Comparison of ENCODE assay signal across 24 mouse cellular contexts in the genomic region with DNA sequence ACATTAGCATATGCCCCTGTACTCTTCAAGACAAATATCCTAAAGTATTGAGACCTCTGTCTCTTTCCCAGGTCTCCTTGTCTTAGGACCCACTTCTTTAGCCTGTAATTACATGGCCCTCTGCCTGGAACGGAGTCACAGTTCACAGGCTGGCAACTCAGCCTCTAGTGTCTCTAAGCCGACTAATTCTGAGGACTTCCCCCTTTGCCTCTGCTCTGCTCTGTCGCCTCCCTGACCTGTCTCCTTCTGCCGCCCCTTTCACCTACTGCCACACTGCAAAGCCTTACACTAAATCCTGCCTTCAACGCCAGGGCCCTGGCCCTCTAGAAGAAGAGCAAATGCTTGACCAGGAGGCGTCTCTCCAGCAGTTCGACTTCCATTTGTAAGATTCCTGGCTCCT. TPM values are rescaled to one million over a fixed set of nuclear protein-coding genes. Genes with fewer than 3 reads are reported as not detected.
A peak's percentile ranks its signal among the peaks of the same experiment; 100 is the strongest.
DNase-seq lines count a peak whose midpoint lies in the region; ATAC-seq and TF ChIP-seq lines count a peak whose summit lies in the region.
"Had no signal": no experiment of that assay in that cellular context is flagged by ENCODE, and none has a peak within 500 bp of the region (broad histone marks: within the 10 kb centered on the region; RNA-seq: fewer than 3 reads in every experiment).

No protein-coding gene starts in this region.

- no peak for TF ChIP-seq CTCF in midbrain, postnatal 0 days (IDR thresholded peaks at IDR 0.05)

- 0 out of 2 replicates have a peak overlapping the region, but pooled peaks have one; percentile 12 for H3K9ac ChIP-seq in forebrain, embryonic 12.5 days
- no peak overlapping the region for H3K9ac ChIP-seq in forebrain, embryonic 16.5 days (replicated peaks; ENCODE audit: low read depth, low read length)
- H3K9ac ChIP-seq in kidney, embryonic 15.5 days: no peak overlapping the region
- no peak overlapping the region; the same call in 1 of the 2 replicates for H3K9ac ChIP-seq in midbrain, embryonic 16.5 days (ENCODE audit: low read depth, low read length)
- no peak overlapping the region for H3K9ac ChIP-seq in midbrain, postnatal 0 days (replicated peaks; ENCODE audit: low read length, poor library complexity, severe bottlenecking)
- H3K9ac ChIP-seq: embryonic facial prominence, embryonic 12.5 days; heart, embryonic 15.5 days; lung, embryonic 14.5 days; midbrain, embryonic 12.5 days; neural tube, embryonic 15.5 days had no signal

- no peaks in the 10 kb centered on the region for H3K9me3 ChIP-seq in forebrain, embryonic 12.5 days
- H3K9me3 ChIP-seq in forebrain, embryonic 16.5 days (ENCODE audit: control insufficient read depth, low read length): no peaks in the 10 kb centered on the region
- H3K9me3 ChIP-seq in kidney, embryonic 15.5 days (replicated peaks): no peaks in the 10 kb centered on the region
- H3K9me3 ChIP-seq in midbrain, embryonic 16.5 days (replicated peaks; ENCODE audit: control insufficient read depth, low read length, poor library complexity, severe bottlenecking): no peaks in the 10 kb centered on the region
- H3K9me3 ChIP-seq in midbrain, postnatal 0 days (ENCODE audit: low read length): no peaks in the 10 kb centered on the region
- H3K9me3 ChIP-seq: heart, embryonic 15.5 days; limb, embryonic 10.5 days; midbrain, embryonic 12.5 days; neural tube, embryonic 15.5 days had no signal

- 39% methylated on average over 7 of the region's 7 CpGs for WGBS in forebrain, embryonic 12.5 days
- WGBS in forebrain, embryonic 16.5 days: 28% methylated on average over 7 of the region's 7 CpGs
- 29% methylated on average over 7 of the region's 7 CpGs for WGBS in kidney, embryonic 15.5 days
- 38% methylated on average over 7 of the region's 7 CpGs for WGBS in midbrain, embryonic 16.5 days
- 24% methylated on average over 7 of the region's 7 CpGs for WGBS in midbrain, postnatal 0 days

- 0 out of 2 replicates have a peak, but pooled peaks cover 4% of the 10 kb centered on the region for H3K27me3 ChIP-seq in forebrain, embryonic 12.5 days
- H3K27me3 ChIP-seq in forebrain, embryonic 16.5 days (replicated peaks; ENCODE audit: control insufficient read depth, insufficient read depth, low read length): no peaks in the 10 kb centered on the region
- peaks cover under 1% of the 10 kb centered on the region; the same call in 1 of the 2 replicates for H3K27me3 ChIP-seq in kidney, embryonic 15.5 days
- no peaks in the 10 kb centered on the region for H3K27me3 ChIP-seq in midbrain, embryonic 16.5 days (ENCODE audit: control insufficient read depth, insufficient read depth, low read depth, low read length)
- no peaks in the 10 kb centered on the region for H3K27me3 ChIP-seq in midbrain, postnatal 0 days (ENCODE audit: insufficient read depth, low read length)
- H3K27me3 ChIP-seq in splenic B cell, adult 2 months (ENCODE audit: control insufficient read depth, insufficient read depth, low read length, poor library complexity, severe bottlenecking): no peaks in the 10 kb centered on the region
- H3K27me3 ChIP-seq: embryonic facial prominence, embryonic 12.5 days; midbrain, embryonic 12.5 days; neural tube, embryonic 15.5 days had no signal

- H3K4me1 ChIP-seq in forebrain, embryonic 12.5 days: peaks cover 8% of the 10 kb centered on the region
- peaks cover 3% of the 10 kb centered on the region for H3K4me1 ChIP-seq in forebrain, embryonic 16.5 days (replicated peaks; ENCODE audit: control insufficient read depth, insufficient read depth, low read length)
- H3K4me1 ChIP-seq in kidney, embryonic 15.5 days: peaks cover 7% of the 10 kb centered on the region; the same call in 1 of the 2 replicates
- peaks cover 4% of the 10 kb centered on the region; the same call in 1 of the 2 replicates for H3K4me1 ChIP-seq in midbrain, embryonic 16.5 days (ENCODE audit: control insufficient read depth, insufficient read depth, low read length)
- H3K4me1 ChIP-seq in midbrain, postnatal 0 days (ENCODE audit: insufficient read depth, low read length): no peaks in the 10 kb centered on the region
- H3K4me1 ChIP-seq: embryonic facial prominence, embryonic 12.5 days; heart, embryonic 15.5 days; limb, embryonic 10.5 days had no signal

- H3K4me3 ChIP-seq in forebrain, embryonic 12.5 days (replicated peaks): no peak overlapping the region
- H3K4me3 ChIP-seq in forebrain, embryonic 16.5 days (replicated peaks; ENCODE audit: low read length): no peak overlapping the region
- no peak overlapping the region for H3K4me3 ChIP-seq in kidney, embryonic 15.5 days (replicated peaks)
- no peak overlapping the region for H3K4me3 ChIP-seq in midbrain, embryonic 16.5 days (ENCODE audit: low read depth, low read length)
- H3K4me3 ChIP-seq in midbrain, postnatal 0 days (ENCODE audit: low read depth, low read length): no peak overlapping the region
- H3K4me3 ChIP-seq: embryonic facial prominence, embryonic 12.5 days; heart, embryonic 15.5 days; limb, embryonic 10.5 days; midbrain, embryonic 12.5 days; myocyte; neural tube, embryonic 15.5 days had no signal

- H3K36me3 ChIP-seq in forebrain, embryonic 12.5 days (replicated peaks): no peaks in the 10 kb centered on the region
- H3K36me3 ChIP-seq in forebrain, embryonic 16.5 days (ENCODE audit: control insufficient read depth, insufficient read depth): no peaks in the 10 kb centered on the region
- no peaks in the 10 kb centered on the region for H3K36me3 ChIP-seq in kidney, embryonic 15.5 days
- H3K36me3 ChIP-seq in midbrain, embryonic 16.5 days (ENCODE audit: control insufficient read depth, insufficient read depth, low read length): no peaks in the 10 kb centered on the region
- no peaks in the 10 kb centered on the region for H3K36me3 ChIP-seq in midbrain, postnatal 0 days (ENCODE audit: insufficient read depth, low read length)
- no peaks in the 10 kb centered on the region for H3K36me3 ChIP-seq in splenic B cell, adult 2 months (ENCODE audit: control insufficient read depth, insufficient read depth, low read length, poor library complexity, severe bottlenecking)
- H3K36me3 ChIP-seq: embryonic facial prominence, embryonic 12.5 days; heart, embryonic 15.5 days; limb, embryonic 10.5 days; midbrain, embryonic 12.5 days; neural tube, embryonic 15.5 days had no signal

- H3K4me2 ChIP-seq in forebrain, embryonic 12.5 days: no peak overlapping the region
- no peak overlapping the region for H3K4me2 ChIP-seq in forebrain, embryonic 16.5 days (ENCODE audit: low read length)
- no peak overlapping the region for H3K4me2 ChIP-seq in kidney, embryonic 15.5 days
- no peak overlapping the region for H3K4me2 ChIP-seq in midbrain, embryonic 16.5 days (ENCODE audit: low read length)
- no peak overlapping the region for H3K4me2 ChIP-seq in midbrain, postnatal 0 days (ENCODE audit: low read depth, low read length, poor library complexity, severe bottlenecking)
- H3K4me2 ChIP-seq: embryonic facial prominence, embryonic 12.5 days; heart, embryonic 15.5 days; liver, embryonic 11.5 days; lung, embryonic 14.5 days; midbrain, embryonic 12.5 days; neural tube, embryonic 15.5 days had no signal

- DNase-seq in kidney, adult 18-20 months: no peak
- no peak for DNase-seq in midbrain, postnatal 0 days (ENCODE audit: low spot score)
- peak; percentile 47 for DNase-seq in splenic B cell, adult 2 months (ENCODE audit: low read depth, low spot score)
- DNase-seq in thymus, postnatal 36 days: no peak
- DNase-seq: adrenal gland, postnatal 10 days; heart, adult 18-20 months; lung, embryonic 14.5 days; lung, postnatal 4 days; right cerebral cortex, postnatal 4 days had no signal

- no peak for ATAC-seq in forebrain, embryonic 12.5 days (ENCODE audit: low FRiP score)
- no peak for ATAC-seq in forebrain, embryonic 16.5 days
- ATAC-seq in kidney, embryonic 15.5 days (replicated peaks; ENCODE audit: low FRiP score): 0 out of 2 replicates have a peak, but pooled peaks have one; percentile 38
- ATAC-seq in midbrain, embryonic 16.5 days: no peak
- no peak for ATAC-seq in midbrain, postnatal 0 days (ENCODE audit: low FRiP score)
- ATAC-seq: CD4-positive, CD25-positive, alpha-beta regulatory T cell, adult 4 months; intestine, embryonic 16.5 days had no signal

- H3K27ac ChIP-seq in forebrain, embryonic 12.5 days: no peak overlapping the region
- H3K27ac ChIP-seq in forebrain, embryonic 16.5 days (ENCODE audit: low read length): no peak overlapping the region
- H3K27ac ChIP-seq in kidney, embryonic 15.5 days: peak overlapping the region; percentile 43
- 0 out of 2 replicates have a peak overlapping the region, but pooled peaks have one; percentile 28 for H3K27ac ChIP-seq in midbrain, embryonic 16.5 days (ENCODE audit: low read length)
- no peak overlapping the region for H3K27ac ChIP-seq in midbrain, postnatal 0 days (ENCODE audit: low read depth, low read length)
- H3K27ac ChIP-seq: embryonic facial prominence, embryonic 12.5 days; heart, embryonic 15.5 days; limb, embryonic 10.5 days; midbrain, embryonic 12.5 days; neural tube, embryonic 15.5 days had no signal

RNA-seq across cellular contexts. Expression of gene Slc22a12, which starts 0.7 kb away (rescaled TPM):
- polyA plus RNA-seq in forebrain, embryonic 12.5 days (2016; fragmentation: Nextera tagmentation; extraction: Ambion mirVana): not detected in 2 replicates
- not detected in 2 replicates for polyA plus RNA-seq in forebrain, embryonic 16.5 days (2015; fragmentation: Nextera tagmentation; extraction: Ambion mirVana)
- 14.1 and 16.3 TPM in 2 replicates for polyA plus RNA-seq in kidney, embryonic 15.5 days (2015; fragmentation: Nextera tagmentation; extraction: Ambion mirVana)
- 0.11 TPM in 1 of 2 replicates, not detected in the other for polyA plus RNA-seq in midbrain, embryonic 16.5 days (2015; fragmentation: Nextera tagmentation; extraction: Ambion mirVana)
- 0.71 TPM in 1 of 2 replicates, not detected in the other for total RNA-seq in midbrain, postnatal 0 days (2014; rRNA removed)
- polyA plus RNA-seq in midbrain, postnatal 0 days (2015; fragmentation: Nextera tagmentation; extraction: Ambion mirVana): 0.45 and 0.57 TPM in 2 replicates
- total RNA-seq: adrenal gland, postnatal 10 days; gastrocnemius, adult 8-10 months; hematopoietic stem cell, adult 5-6 weeks had no signal
- polyA plus RNA-seq: CD4-positive, CD25-positive, alpha-beta regulatory T cell, adult 4 months; embryonic facial prominence, embryonic 12.5 days; heart, embryonic 15.5 days; intestine, embryonic 16.5 days; limb, embryonic 10.5 days; liver, embryonic 11.5 days; lung, embryonic 14.5 days; midbrain, embryonic 12.5 days; myocyte had no signal

Comparison
In these comparisons a context has a peak if more than half of its experiments do, and no peak if none do; other contexts are left out.
1. H3K27ac ChIP-seq: peak in kidney, embryonic 15.5 days (single experiment) and midbrain, embryonic 16.5 days (single experiment); none in forebrain, embryonic 12.5 days (single experiment), forebrain, embryonic 16.5 days (single experiment) and midbrain, postnatal 0 days (single experiment).